Mouse (Mus musculus) MEL (cell line): Measurements from ENCODE around the gene Snrpd3. TPM values are rescaled to one million over a fixed set of nuclear protein-coding genes. Genes with fewer than 3 reads are reported as not detected.

ENCODE experiments used
- DNase-seq: peaks from one replicate; pipeline ENCODE4 v3.0.0; 2011; ENCODE audit warnings: low read depth, low spot score
- H3K27ac ChIP-seq: 2 replicates; pipeline ENCODE4 v1.5.1; 2012; ENCODE audit warnings: low read depth, mild to moderate bottlenecking, control low read depth, low read length, moderate library complexity; ENCODE audit not compliant: control insufficient read depth
- H3K27me3 ChIP-seq, 2 experiments: fragments of 150-350 bp in 1 of 2; sonication (generic) in 1 of 2; 2 replicates each; pipeline ENCODE4 v1.6.1; 2012; ENCODE audit warnings: low read length in 2 of 2, mild to moderate bottlenecking in 2 of 2, improper control_type of control experiment in 1 of 2, moderate library complexity in 1 of 2; ENCODE audit not compliant: insufficient read depth in 2 of 2, control insufficient read depth in 1 of 2
- H3K36me3 ChIP-seq, 2 experiments: 2 replicates each; pipeline ENCODE4 v1.6.1; 2012 to 2014; ENCODE audit warnings: low read length in 2 of 2, improper control_type of control experiment in 1 of 2, inconsistent platforms in 1 of 2, mild to moderate bottlenecking in 1 of 2; ENCODE audit not compliant: insufficient read depth in 2 of 2, control insufficient read depth in 1 of 2
- H3K4me1 ChIP-seq, 2 experiments: fragments of 150-350 bp in 1 of 2; sonication (generic) in 1 of 2; 2 replicates each; pipeline ENCODE4 v1.6.1; 2012; ENCODE audit warnings: low read length in 2 of 2, improper control_type of control experiment in 1 of 2, mild to moderate bottlenecking in 1 of 2; ENCODE audit not compliant: insufficient read depth in 2 of 2, control insufficient read depth in 1 of 2
- H3K4me3 ChIP-seq, 2 experiments: fragments of 150-350 bp in 1 of 2; sonication (generic) in 1 of 2; 2 replicates each; pipeline ENCODE4 v1.5.1; 2012; ENCODE audit warnings: low read depth in 2 of 2, low read length in 2 of 2, mild to moderate bottlenecking in 2 of 2, moderate library complexity in 2 of 2, control low read depth in 1 of 2, improper control_type of control experiment in 1 of 2; ENCODE audit not compliant: control insufficient read depth in 1 of 2, insufficient read depth in 1 of 2
- H3K79me2 ChIP-seq: 2 replicates; pipeline ENCODE4 v1.6.1; 2012; ENCODE audit warnings: mild to moderate bottlenecking, low read length, moderate library complexity; ENCODE audit not compliant: control insufficient read depth, poor library complexity, insufficient read depth
- H3K9ac ChIP-seq: 2 replicates; pipeline ENCODE4 v1.6.1; 2012; ENCODE audit warnings: low read depth, mild to moderate bottlenecking, control low read depth, low read length, moderate library complexity; ENCODE audit not compliant: control insufficient read depth, poor library complexity, severe bottlenecking
- H3K9me3 ChIP-seq: fragments of 150-350 bp; sonication (generic); replicated peaks from 2 replicates; pipeline ENCODE4 v1.6.1; 2012; ENCODE audit warnings: mild to moderate bottlenecking, low read length, improper control_type of control experiment, moderate library complexity; ENCODE audit not compliant: insufficient read depth
- BHLHE40 ChIP-seq: IDR thresholded peaks from 2 replicates; pipeline ENCODE4 v1.6.1; 2012; ENCODE audit warnings: low read depth, mild to moderate bottlenecking, inconsistent platforms, low read length, improper control_type of control experiment, borderline replicate concordance
- CTCF ChIP-seq, 3 experiments: IDR thresholded peaks in 2 of 3; conservative IDR thresholded peaks in 1 of 3; 2 replicates each; pipeline ENCODE4 v1.5.1; 2011 to 2012; ENCODE audit warnings: low read length in 3 of 3, low read depth in 2 of 3, mild to moderate bottlenecking in 2 of 3, improper control_type of control experiment in 1 of 3, inconsistent platforms in 1 of 3, mixed read lengths in 1 of 3, moderate library complexity in 1 of 3; ENCODE audit not compliant: control insufficient read depth in 1 of 3, insufficient read depth in 1 of 3, poor library complexity in 1 of 3, severe bottlenecking in 1 of 3
- ELF1 ChIP-seq: IDR thresholded peaks from 2 replicates; pipeline ENCODE4 v1.6.1; 2014; ENCODE audit warnings: low read depth, mild to moderate bottlenecking, inconsistent platforms, low read length, improper control_type of control experiment, moderate library complexity
- MAX ChIP-seq: IDR thresholded peaks from 2 replicates; pipeline ENCODE4 v1.6.1; 2011; ENCODE audit warnings: low read length, improper control_type of control experiment
- MYC ChIP-seq: IDR thresholded peaks from 2 replicates; pipeline ENCODE4 v1.6.1; 2011; ENCODE audit warnings: low read depth, mild to moderate bottlenecking, low read length, improper control_type of control experiment, moderate library complexity
- NELFE ChIP-seq: IDR thresholded peaks from 2 replicates; pipeline ENCODE4 v1.6.1; 2011; ENCODE audit warnings: low read depth, low read length, improper control_type of control experiment
- NRF1 ChIP-seq: IDR thresholded peaks from 2 replicates; pipeline ENCODE4 v1.6.1; 2014; ENCODE audit warnings: low read depth, mild to moderate bottlenecking, inconsistent platforms, low read length, improper control_type of control experiment, moderate library complexity; ENCODE audit not compliant: poor library complexity, insufficient read depth, severe bottlenecking
- RAD21 ChIP-seq: IDR thresholded peaks from 2 replicates; pipeline ENCODE4 v1.6.1; 2011; ENCODE audit warnings: mild to moderate bottlenecking, low read depth, low read length, improper control_type of control experiment
- SIN3A ChIP-seq: IDR thresholded peaks from 2 replicates; pipeline ENCODE4 v1.6.1; 2012; ENCODE audit warnings: low read length, improper control_type of control experiment, inconsistent platforms
- SMC3 ChIP-seq: IDR thresholded peaks from 2 replicates; pipeline ENCODE4 v1.6.1; 2011; ENCODE audit warnings: low read depth, low read length, improper control_type of control experiment
- TBP ChIP-seq: IDR thresholded peaks from 2 replicates; pipeline ENCODE4 v1.8.0; 2011; ENCODE audit warnings: low read depth, low read length, improper control_type of control experiment
- UBTF ChIP-seq: IDR thresholded peaks from 2 replicates; pipeline ENCODE4 v1.6.1; 2012; ENCODE audit warnings: low read depth, mild to moderate bottlenecking, inconsistent platforms, low read length, improper control_type of control experiment, moderate library complexity, borderline replicate concordance; ENCODE audit not compliant: insufficient read depth
- USF1 ChIP-seq: IDR thresholded peaks from 2 replicates; pipeline ENCODE4 v1.6.1; 2014; ENCODE audit warnings: low read depth, mild to moderate bottlenecking, inconsistent platforms, low read length, improper control_type of control experiment, moderate library complexity
- ZC3H11A ChIP-seq: IDR thresholded peaks from 2 replicates; pipeline ENCODE4 v1.6.1; 2012; ENCODE audit warnings: low read depth, mild to moderate bottlenecking, inconsistent platforms, low read length, improper control_type of control experiment
- ZNF384 ChIP-seq: IDR thresholded peaks from 2 replicates; pipeline ENCODE4 v1.6.1; 2012; ENCODE audit warnings: low read depth, mild to moderate bottlenecking, inconsistent platforms, low read length, improper control_type of control experiment
- polyA plus RNA-seq, 2 experiments: library from polyadenylated mRNA; stranded (reverse) in 1 of 2; unstranded in 1 of 2; fragments of >175 nt in 1 of 2; fragments of >200 nt in 1 of 2; gene quantifications; 2 replicates each; pipeline versions ENCODE4 v1.2.1 to v1.2.4; 2012; ENCODE audit warnings: low replicate concordance in 2 of 2, low read depth in 1 of 2; ENCODE audit not compliant: insufficient read length in 2 of 2, insufficient read depth in 1 of 2, missing spikeins in 1 of 2
- total RNA-seq: library from RNA; depleted of rRNA; stranded (reverse); fragments of 300-350 nt; gene quantifications from 2 replicates; pipeline ENCODE4 v1.2.3, GENCODE M21; 2012

The Snrpd3 gene
- total and polyA plus RNA-seq, 3 experiments: 155 to 643 TPM; not detected in 1

DNA sequence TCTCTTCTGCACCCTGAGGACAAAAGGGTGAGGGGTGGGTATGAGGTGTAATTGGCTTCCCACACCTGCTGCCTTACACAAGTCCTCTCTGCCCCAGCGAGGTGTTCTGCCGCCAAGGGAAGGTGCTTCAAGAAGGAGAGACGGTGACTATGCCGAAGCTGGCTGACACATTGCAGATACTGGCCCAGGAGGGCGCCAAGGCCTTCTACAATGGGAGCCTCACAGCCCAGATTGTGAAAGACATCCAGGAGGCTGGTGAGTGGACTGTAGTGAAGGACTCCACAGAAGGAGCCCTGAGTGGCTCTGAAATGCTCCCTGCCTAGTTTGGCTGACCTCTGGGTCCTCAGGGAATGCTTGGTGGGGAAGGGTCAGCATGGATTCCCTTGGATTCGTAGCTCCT is 61.8 kb downstream of the Snrpd3 start:
- Histone ChIP-seq H3K9ac (no peak overlapping the region), H3K36me3 (no peaks in the 10 kb centered on the region), H3K4me1 (no peaks in the 10 kb centered on the region), H3K79me2 (no peaks in the 10 kb centered on the region), H3K9me3 (no peaks in the 10 kb centered on the region), H3K4me3 (no peak overlapping the region), H3K27ac (no peak overlapping the region), H3K27me3 (peaks cover 10 to 12% of the 10 kb centered on the region in 2 experiments; a peak in 2 of 4 replicates)
- DNase-seq: no peak
- TF ChIP-seq ELF1 (no peak), MAX (no peak), SIN3A (no peak), UBTF (no peak)

DNA sequence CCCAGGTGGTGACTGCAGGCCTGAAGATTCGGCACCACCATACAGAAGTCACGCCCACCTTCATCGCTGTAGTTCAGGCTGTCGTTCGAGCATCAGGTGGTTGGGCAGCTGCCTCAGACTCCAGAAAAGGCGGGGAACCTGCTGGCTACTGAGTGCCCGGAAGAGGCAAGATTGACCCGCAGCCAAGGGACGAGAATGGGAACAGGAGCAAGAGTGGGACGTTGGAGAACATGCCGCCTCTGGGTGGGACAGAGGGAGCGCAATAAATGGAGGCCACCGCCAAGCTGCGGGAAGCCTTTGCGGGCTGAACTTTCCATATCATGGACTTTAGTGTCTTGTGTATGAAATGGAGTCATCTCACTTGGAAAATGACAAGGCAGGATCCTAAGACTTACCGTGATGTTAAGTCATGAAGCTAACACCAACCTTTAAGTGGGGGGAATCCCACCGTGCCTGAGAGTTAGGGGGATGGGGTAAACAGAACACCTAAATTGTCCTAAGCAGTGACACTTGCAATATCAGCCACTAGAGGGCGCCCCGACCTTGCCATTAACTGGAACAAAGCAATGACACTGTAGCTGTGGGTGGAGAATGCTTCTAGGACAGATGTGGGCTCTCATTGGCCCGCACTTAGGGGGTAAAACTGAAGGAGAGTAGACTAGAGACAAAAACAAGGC is 68.7 kb downstream of the Snrpd3 start:
- Histone ChIP-seq H3K9ac (no peak overlapping the region), H3K4me1 (peaks cover 0 to 10% of the 10 kb centered on the region in 2 experiments; a peak in 2 of 4 replicates), H3K27me3 (peaks cover 3 to 4% of the 10 kb centered on the region in 2 experiments; a peak in 1 of 4 replicates), H3K79me2 (no peaks in the 10 kb centered on the region), H3K27ac (no peak overlapping the region), H3K4me3 (no peak overlapping the region), H3K9me3 (no peaks in the 10 kb centered on the region), H3K36me3 (no peaks in the 10 kb centered on the region; a peak in 1 of 4 replicates)
- DNase-seq: peak; percentile 86
- no peak for TF ChIP-seq NRF1
- TF ChIP-seq ZC3H11A: peak; percentile 94
- TF ChIP-seq ZNF384: peak; percentile 77
- no peak for TF ChIP-seq USF1
- TF ChIP-seq RAD21: peak; percentile 99
- TF ChIP-seq MYC: no peak
- TF ChIP-seq NELFE: no peak
- peak; percentile 66 for TF ChIP-seq SIN3A
- TF ChIP-seq BHLHE40: 0 out of 2 replicates have a peak, but pooled peaks have one; percentile 51
- TF ChIP-seq CTCF (IDR thresholded peaks at IDR 0.05 in 2 of 3, conservative IDR thresholded peaks at IDR 0.05 in 1 of 3; ENCODE audit: control insufficient read depth in 1 of 3, insufficient read depth in 1 of 3, low read depth in 2 of 3, low read length in 3 of 3, poor library complexity in 1 of 3, severe bottlenecking in 1 of 3): peak; percentile 91 to 99 (median 93)
- peak; percentile 97 for TF ChIP-seq SMC3
- no peak for TF ChIP-seq TBP
